Mouse (Mus musculus): Measurements from ENCODE around the gene Gramd4. TPM values are rescaled to one million over a fixed set of nuclear protein-coding genes. Genes with fewer than 3 reads are reported as not detected.

Gramd4 gene
- polyA plus RNA-seq (2015; fragmentation: Nextera tagmentation; extraction: Ambion mirVana), result 41.0 and 41.7 TPM in 2 replicates

- ATAC-seq (replicated peaks), result 0 out of 2 replicates have a peak, but pooled peaks have one; percentile 10
- Histone ChIP-seq H3K4me1 (peaks cover 44% of the 10 kb centered on the region), H3K9ac (peak within 1 kb of the TSS; percentile 90), H3K27me3 (replicated peaks) (no peaks in the 10 kb centered on the region), H3K36me3 (replicated peaks) (no peaks in the 10 kb centered on the region), H3K4me2 (peak within 1 kb of the TSS; percentile 88), H3K27ac (peak within 1 kb of the TSS; percentile 94), H3K9me3 (no peaks in the 10 kb centered on the region), H3K4me3 (peak within 1 kb of the TSS; percentile 66)
- WGBS, result 19% methylated on average over 6 of the region's 6 CpGs
Observed at GRCm38 (mm10) chr15:86057413-86057812, at the start of gene Gramd4. Gene Gramd4, plus strand, starts transcription at chr15:86057695.

GRCm38 (mm10) chr15:86013130-86013529 is 44.4 kb upstream of the Gramd4 start:
- WGBS, result 2% methylated on average over 2 of the region's 2 CpGs
- ATAC-seq (replicated peaks), result 0 out of 2 replicates have a peak, but pooled peaks have one; percentile 27
- peaks cover 15% of the 10 kb centered on the region for H3K4me1 ChIP-seq
- no peak overlapping the region for H3K27ac ChIP-seq
- H3K4me3 ChIP-seq, result no peak overlapping the region
- no peak overlapping the region for H3K9ac ChIP-seq
- H3K27me3 ChIP-seq (replicated peaks), result no peaks in the 10 kb centered on the region
- no peaks in the 10 kb centered on the region for H3K9me3 ChIP-seq
- H3K36me3 ChIP-seq (replicated peaks), result no peaks in the 10 kb centered on the region
- H3K4me2 ChIP-seq, result no peak overlapping the region

- Histone ChIP-seq H3K27me3 (replicated peaks) (no peaks in the 10 kb centered on the region), H3K4me3 (no peak overlapping the region), H3K9me3 (no peaks in the 10 kb centered on the region), H3K9ac (no peak overlapping the region), H3K4me1 (peaks cover 15% of the 10 kb centered on the region), H3K4me2 (no peak overlapping the region), H3K27ac (no peak overlapping the region), H3K36me3 (replicated peaks) (no peaks in the 10 kb centered on the region)
- WGBS, result 14% methylated on average over 10 of the region's 10 CpGs
- no peak for ATAC-seq (replicated peaks)
Observed at GRCm38 (mm10) chr15:86013656-86014055, 43.8 kb upstream of the Gramd4 start.

- Histone ChIP-seq H3K27ac (no peak overlapping the region), H3K9me3 (no peaks in the 10 kb centered on the region), H3K4me1 (peaks cover 15% of the 10 kb centered on the region), H3K9ac (no peak overlapping the region), H3K4me3 (no peak overlapping the region), H3K4me2 (no peak overlapping the region), H3K27me3 (replicated peaks) (no peaks in the 10 kb centered on the region), H3K36me3 (replicated peaks) (no peaks in the 10 kb centered on the region)
- WGBS, result 75% methylated on average over 7 of the region's 7 CpGs
- ATAC-seq (replicated peaks), result no peak
Observed at GRCm38 (mm10) chr15:86015026-86015425, 42.5 kb upstream of the Gramd4 start.

GRCm38 (mm10) chr15:86015860-86016541 is 41.5 kb upstream of the Gramd4 start:
- Histone ChIP-seq H3K4me3 (no peak overlapping the region), H3K36me3 (replicated peaks) (no peaks in the 10 kb centered on the region), H3K27me3 (replicated peaks) (no peaks in the 10 kb centered on the region), H3K27ac (no peak overlapping the region), H3K9ac (no peak overlapping the region), H3K9me3 (no peaks in the 10 kb centered on the region), H3K4me2 (no peak overlapping the region), H3K4me1 (peaks cover 15% of the 10 kb centered on the region)
- no peak for ATAC-seq (replicated peaks)
- WGBS, result 69% methylated on average over 13 of the region's 13 CpGs

- Histone ChIP-seq H3K4me1 (peaks cover 15% of the 10 kb centered on the region), H3K9ac (no peak overlapping the region), H3K27ac (no peak overlapping the region), H3K27me3 (replicated peaks) (no peaks in the 10 kb centered on the region), H3K9me3 (no peaks in the 10 kb centered on the region), H3K36me3 (replicated peaks) (no peaks in the 10 kb centered on the region), H3K4me3 (no peak overlapping the region), H3K4me2 (no peak overlapping the region)
- ATAC-seq (replicated peaks), result no peak
- 97% methylated on average over 6 of the region's 6 CpGs for WGBS
Observed at GRCm38 (mm10) chr15:86017336-86017735, 40.2 kb upstream of the Gramd4 start.

- ATAC-seq (replicated peaks), result no peak
- WGBS, result 95% methylated on average over 5 of the region's 5 CpGs
- no peak overlapping the region for H3K27ac ChIP-seq
- no peaks in the 10 kb centered on the region for H3K27me3 ChIP-seq (replicated peaks)
- H3K4me1 ChIP-seq, result peaks cover 2% of the 10 kb centered on the region; the same call in 1 of the 2 replicates
- H3K9ac ChIP-seq, result no peak overlapping the region
- H3K36me3 ChIP-seq (replicated peaks), result no peaks in the 10 kb centered on the region
- no peak overlapping the region for H3K4me2 ChIP-seq
- H3K4me3 ChIP-seq, result no peak overlapping the region
- H3K9me3 ChIP-seq, result no peaks in the 10 kb centered on the region
Observed at GRCm38 (mm10) chr15:86018753-86019512, 38.6 kb upstream of the Gramd4 start.

- ATAC-seq (replicated peaks), result no peak
- H3K4me1 ChIP-seq, result no peaks in the 10 kb centered on the region
- 75% methylated on average over 8 of the region's 8 CpGs for WGBS
Observed at GRCm38 (mm10) chr15:86020008-86020407, 37.5 kb upstream of the Gramd4 start.

GRCm38 (mm10) chr15:86021301-86021700 is 36.2 kb upstream of the Gramd4 start:
- no peaks in the 10 kb centered on the region for H3K36me3 ChIP-seq (replicated peaks)
- H3K4me1 ChIP-seq, result no peaks in the 10 kb centered on the region
- no peak overlapping the region for H3K9ac ChIP-seq
- WGBS, result 80% methylated on average over 9 of the region's 9 CpGs
- H3K27ac ChIP-seq, result no peak overlapping the region
- no peaks in the 10 kb centered on the region for H3K9me3 ChIP-seq
- no peaks in the 10 kb centered on the region for H3K27me3 ChIP-seq (replicated peaks)
- H3K4me2 ChIP-seq, result no peak overlapping the region
- no peak for ATAC-seq (replicated peaks)
- no peak overlapping the region for H3K4me3 ChIP-seq

More at GRCm38 (mm10) chr15:86020008-86020407, 37.5 kb upstream of the Gramd4 start:
- H3K27ac ChIP-seq, result no peak overlapping the region
- no peaks in the 10 kb centered on the region for H3K27me3 ChIP-seq (replicated peaks)
- H3K36me3 ChIP-seq (replicated peaks), result no peaks in the 10 kb centered on the region
- no peak overlapping the region for H3K9ac ChIP-seq
- H3K9me3 ChIP-seq, result no peaks in the 10 kb centered on the region
- no peak overlapping the region for H3K4me3 ChIP-seq
- no peak overlapping the region for H3K4me2 ChIP-seq

- Histone ChIP-seq H3K9me3 (no peaks in the 10 kb centered on the region), H3K4me2 (no peak overlapping the region), H3K9ac (no peak overlapping the region), H3K27ac (no peak overlapping the region), H3K4me1 (no peaks in the 10 kb centered on the region), H3K4me3 (no peak overlapping the region), H3K27me3 (replicated peaks) (no peaks in the 10 kb centered on the region), H3K36me3 (replicated peaks) (no peaks in the 10 kb centered on the region)
- no peak for ATAC-seq (replicated peaks)
- WGBS, result 86% methylated on average over 9 of the region's 9 CpGs
Observed at GRCm38 (mm10) chr15:86021971-86022370, 35.5 kb upstream of the Gramd4 start.

- Histone ChIP-seq H3K4me1 (peaks cover 4% of the 10 kb centered on the region), H3K9ac (no peak overlapping the region), H3K9me3 (no peaks in the 10 kb centered on the region), H3K4me2 (peak overlapping the region; percentile 7; the same call in 1 of the 2 replicates), H3K4me3 (no peak overlapping the region), H3K27me3 (replicated peaks) (peaks cover 12% of the 10 kb centered on the region), H3K36me3 (replicated peaks) (no peaks in the 10 kb centered on the region), H3K27ac (no peak overlapping the region)
- no peak for ATAC-seq (replicated peaks)
- 64% methylated on average over 8 of the region's 8 CpGs for WGBS
Observed at GRCm38 (mm10) chr15:86027871-86028270, 29.6 kb upstream of the Gramd4 start.

GRCm38 (mm10) chr15:86029981-86030380 is 27.5 kb upstream of the Gramd4 start:
- peaks cover 25% of the 10 kb centered on the region for H3K4me1 ChIP-seq
- no peaks in the 10 kb centered on the region for H3K9me3 ChIP-seq
- H3K27ac ChIP-seq, result no peak overlapping the region
- H3K27me3 ChIP-seq (replicated peaks), result peaks cover 33% of the 10 kb centered on the region
- WGBS, result 76% methylated on average over 14 of the region's 14 CpGs
- H3K4me2 ChIP-seq, result peak overlapping the region; percentile 20
- no peak overlapping the region for H3K4me3 ChIP-seq
- no peak overlapping the region for H3K9ac ChIP-seq
- no peaks in the 10 kb centered on the region for H3K36me3 ChIP-seq (replicated peaks)
- ATAC-seq (replicated peaks), result no peak

Measured in midbrain, embryonic 15.5 days (tissue).